Mouse (Mus musculus): ENCODE measurements around the gene Vps16. TPM values are rescaled to one million over a fixed set of nuclear protein-coding genes. Genes with fewer than 3 reads are reported as not detected.

Vps16 gene
- polyA plus RNA-seq, 1 experiment: 38.8 TPM

DNA sequence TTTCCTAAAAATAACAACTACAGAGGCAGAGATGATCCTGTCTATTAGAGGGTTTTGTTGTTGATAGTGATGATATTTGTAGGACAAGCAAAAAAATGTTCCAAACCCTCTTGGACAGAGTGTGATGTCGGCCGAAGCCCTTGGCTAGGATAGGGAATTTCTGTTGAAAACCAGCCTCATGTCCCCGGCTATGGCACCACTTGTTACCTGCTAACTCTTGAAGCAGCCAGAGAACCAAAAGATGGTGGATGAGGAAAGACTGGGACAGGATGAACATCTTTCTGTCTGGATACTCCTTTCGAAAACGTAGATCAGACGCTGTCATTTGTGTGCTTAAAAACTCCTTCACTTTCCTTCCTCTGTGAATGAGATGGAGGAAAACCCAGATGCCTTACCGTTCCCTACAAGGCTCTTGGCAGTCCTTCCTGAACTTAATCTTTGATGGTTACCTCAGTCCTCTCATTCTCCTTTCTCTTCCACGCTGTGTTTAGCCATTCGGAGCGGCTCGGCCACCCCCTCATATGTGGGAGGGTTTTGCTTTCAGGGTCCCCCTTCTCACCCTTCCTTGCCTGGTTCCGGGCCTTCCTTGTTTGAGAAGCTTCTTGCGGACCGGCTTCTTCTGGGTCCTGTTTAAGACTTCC is 27.1 kb downstream of the Vps16 start:
- H3K36me3 ChIP-seq (ENCODE audit: control insufficient read depth, insufficient read depth, low read length): no peaks in the 10 kb centered on the region
- no peak overlapping the region for H3K27ac ChIP-seq (ENCODE audit: insufficient read depth, low read depth, low read length)
- TF ChIP-seq POLR2A (IDR thresholded peaks at IDR 0.05; ENCODE audit: low read depth, low read length) (no peak), CTCF (IDR thresholded peaks at IDR 0.05; ENCODE audit: extremely low read depth, insufficient read length, insufficient replicate concordance, low read depth, low read length) (no peak)
- H3K4me1 ChIP-seq (ENCODE audit: control insufficient read depth, insufficient read depth, insufficient read length, low read length): peaks cover 12% of the 10 kb centered on the region; the same call in 1 of the 2 replicates
- H3K27me3 ChIP-seq (ENCODE audit: control insufficient read depth, insufficient read depth, low read length): no peaks in the 10 kb centered on the region
- no peak overlapping the region for H3K4me3 ChIP-seq (ENCODE audit: low read depth, low read length)
- 43% methylated on average over 14 of the region's 14 CpGs for WGBS

GRCm38 (mm10) chr2:130451727-130452090 is 27.6 kb downstream of the Vps16 start:
- Histone ChIP-seq H3K27me3 (ENCODE audit: control insufficient read depth, insufficient read depth, low read length) (no peaks in the 10 kb centered on the region), H3K4me1 (ENCODE audit: control insufficient read depth, insufficient read depth, insufficient read length, low read length) (peaks cover 12% of the 10 kb centered on the region; the same call in 1 of the 2 replicates), H3K27ac (ENCODE audit: insufficient read depth, low read depth, low read length) (no peak overlapping the region), H3K4me3 (ENCODE audit: low read depth, low read length) (no peak overlapping the region), H3K36me3 (ENCODE audit: control insufficient read depth, insufficient read depth, low read length) (no peaks in the 10 kb centered on the region)
- WGBS: 17% methylated on average over 3 of the region's 3 CpGs
- TF ChIP-seq CTCF (IDR thresholded peaks at IDR 0.05; ENCODE audit: extremely low read depth, insufficient read length, insufficient replicate concordance, low read depth, low read length): no peak

- peaks cover 12% of the 10 kb centered on the region; the same call in 1 of the 2 replicates for H3K4me1 ChIP-seq (ENCODE audit: control insufficient read depth, insufficient read depth, insufficient read length, low read length)
- H3K27ac ChIP-seq (ENCODE audit: insufficient read depth, low read depth, low read length): no peak overlapping the region
- TF ChIP-seq CTCF (IDR thresholded peaks at IDR 0.05; ENCODE audit: extremely low read depth, insufficient read length, insufficient replicate concordance, low read depth, low read length) (no peak), POLR2A (IDR thresholded peaks at IDR 0.05; ENCODE audit: low read depth, low read length) (no peak)
- H3K27me3 ChIP-seq (ENCODE audit: control insufficient read depth, insufficient read depth, low read length): no peaks in the 10 kb centered on the region
- H3K4me3 ChIP-seq (ENCODE audit: low read depth, low read length): no peak overlapping the region
- WGBS: 51% methylated on average over 2 of the region's 2 CpGs
- H3K36me3 ChIP-seq (ENCODE audit: control insufficient read depth, insufficient read depth, low read length): no peaks in the 10 kb centered on the region
Observed at GRCm38 (mm10) chr2:130452266-130452665, 28.1 kb downstream of the Vps16 start.

- no peak overlapping the region for H3K27ac ChIP-seq (ENCODE audit: insufficient read depth, low read depth, low read length)
- peaks cover 12% of the 10 kb centered on the region; the same call in 1 of the 2 replicates for H3K4me1 ChIP-seq (ENCODE audit: control insufficient read depth, insufficient read depth, insufficient read length, low read length)
- 82% methylated on average over 6 of the region's 6 CpGs for WGBS
- no peak overlapping the region for H3K4me3 ChIP-seq (ENCODE audit: low read depth, low read length)
- no peaks in the 10 kb centered on the region for H3K27me3 ChIP-seq (ENCODE audit: control insufficient read depth, insufficient read depth, low read length)
- TF ChIP-seq CTCF (IDR thresholded peaks at IDR 0.05; ENCODE audit: extremely low read depth, insufficient read length, insufficient replicate concordance, low read depth, low read length) (no peak), POLR2A (IDR thresholded peaks at IDR 0.05; ENCODE audit: low read depth, low read length) (no peak)
- no peaks in the 10 kb centered on the region for H3K36me3 ChIP-seq (ENCODE audit: control insufficient read depth, insufficient read depth, low read length)
Observed at GRCm38 (mm10) chr2:130453421-130453820, 29.3 kb downstream of the Vps16 start.

- Histone ChIP-seq H3K27ac (ENCODE audit: insufficient read depth, low read depth, low read length) (no peak overlapping the region), H3K4me3 (ENCODE audit: low read depth, low read length) (no peak overlapping the region), H3K4me1 (ENCODE audit: control insufficient read depth, insufficient read depth, insufficient read length, low read length) (peaks cover 8% of the 10 kb centered on the region; the same call in 1 of the 2 replicates), H3K27me3 (ENCODE audit: control insufficient read depth, insufficient read depth, low read length) (no peaks in the 10 kb centered on the region), H3K36me3 (ENCODE audit: control insufficient read depth, insufficient read depth, low read length) (no peaks in the 10 kb centered on the region)
- WGBS: 42% methylated on average over 6 of the region's 6 CpGs
- TF ChIP-seq CTCF (IDR thresholded peaks at IDR 0.05; ENCODE audit: extremely low read depth, insufficient read length, insufficient replicate concordance, low read depth, low read length) (no peak), POLR2A (IDR thresholded peaks at IDR 0.05; ENCODE audit: low read depth, low read length) (no peak)
Observed at GRCm38 (mm10) chr2:130454748-130455370, 30.7 kb downstream of the Vps16 start.

GRCm38 (mm10) chr2:130457871-130458270 is 33.7 kb downstream of the Vps16 start:
- H3K4me3 ChIP-seq (ENCODE audit: low read depth, low read length): no peak overlapping the region
- WGBS: 79% methylated on average over 3 of the region's 3 CpGs
- TF ChIP-seq CTCF (IDR thresholded peaks at IDR 0.05; ENCODE audit: extremely low read depth, insufficient read length, insufficient replicate concordance, low read depth, low read length) (no peak), POLR2A (IDR thresholded peaks at IDR 0.05; ENCODE audit: low read depth, low read length) (no peak)
- H3K27me3 ChIP-seq (ENCODE audit: control insufficient read depth, insufficient read depth, low read length): no peaks in the 10 kb centered on the region
- no peak overlapping the region for H3K27ac ChIP-seq (ENCODE audit: insufficient read depth, low read depth, low read length)
- no peaks in the 10 kb centered on the region for H3K36me3 ChIP-seq (ENCODE audit: control insufficient read depth, insufficient read depth, low read length)
- H3K4me1 ChIP-seq (ENCODE audit: control insufficient read depth, insufficient read depth, insufficient read length, low read length): no peaks in the 10 kb centered on the region

GRCm38 (mm10) chr2:130459576-130459975 is 35.4 kb downstream of the Vps16 start:
- no peak for TF ChIP-seq CTCF (IDR thresholded peaks at IDR 0.05; ENCODE audit: extremely low read depth, insufficient read length, insufficient replicate concordance, low read depth, low read length)
- no peak for TF ChIP-seq POLR2A (IDR thresholded peaks at IDR 0.05; ENCODE audit: low read depth, low read length)
- WGBS: 90% methylated on average over 3 of the region's 3 CpGs
- Histone ChIP-seq H3K27ac (ENCODE audit: insufficient read depth, low read depth, low read length) (no peak overlapping the region), H3K36me3 (ENCODE audit: control insufficient read depth, insufficient read depth, low read length) (no peaks in the 10 kb centered on the region), H3K27me3 (ENCODE audit: control insufficient read depth, insufficient read depth, low read length) (no peaks in the 10 kb centered on the region), H3K4me3 (ENCODE audit: low read depth, low read length) (no peak overlapping the region), H3K4me1 (ENCODE audit: control insufficient read depth, insufficient read depth, insufficient read length, low read length) (no peaks in the 10 kb centered on the region)

All from small intestine, adult 2 months (tissue).